Mouse (Mus musculus): ENCODE results near the gene B3gnt6.
A peak's percentile ranks its signal among the peaks of the same experiment; 100 is the strongest.

Gene B3gnt6

DNA sequence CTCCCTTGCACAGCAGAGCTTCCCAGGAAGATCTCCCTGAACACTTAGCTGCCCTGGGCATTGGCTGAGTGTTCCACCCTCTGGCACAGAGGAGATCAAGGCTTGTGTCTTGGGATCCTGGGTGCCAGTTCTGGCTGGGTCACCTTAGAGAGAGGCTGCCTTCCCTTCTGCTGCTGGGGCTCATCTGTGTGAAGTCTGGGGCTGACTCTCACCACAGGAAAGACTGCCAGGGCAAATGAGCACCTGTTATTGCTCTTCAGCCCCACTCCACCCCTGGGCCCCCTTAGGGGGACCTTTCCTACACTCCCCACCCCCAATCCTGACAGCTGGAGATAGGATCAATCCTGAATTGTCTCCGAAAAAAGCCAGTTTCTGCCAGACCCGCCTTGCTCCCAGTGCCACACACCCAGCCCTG, 22.2 kb downstream of the B3gnt6 start:
- no peak for DNase-seq (ENCODE audit: low read depth, low spot score)

DNA sequence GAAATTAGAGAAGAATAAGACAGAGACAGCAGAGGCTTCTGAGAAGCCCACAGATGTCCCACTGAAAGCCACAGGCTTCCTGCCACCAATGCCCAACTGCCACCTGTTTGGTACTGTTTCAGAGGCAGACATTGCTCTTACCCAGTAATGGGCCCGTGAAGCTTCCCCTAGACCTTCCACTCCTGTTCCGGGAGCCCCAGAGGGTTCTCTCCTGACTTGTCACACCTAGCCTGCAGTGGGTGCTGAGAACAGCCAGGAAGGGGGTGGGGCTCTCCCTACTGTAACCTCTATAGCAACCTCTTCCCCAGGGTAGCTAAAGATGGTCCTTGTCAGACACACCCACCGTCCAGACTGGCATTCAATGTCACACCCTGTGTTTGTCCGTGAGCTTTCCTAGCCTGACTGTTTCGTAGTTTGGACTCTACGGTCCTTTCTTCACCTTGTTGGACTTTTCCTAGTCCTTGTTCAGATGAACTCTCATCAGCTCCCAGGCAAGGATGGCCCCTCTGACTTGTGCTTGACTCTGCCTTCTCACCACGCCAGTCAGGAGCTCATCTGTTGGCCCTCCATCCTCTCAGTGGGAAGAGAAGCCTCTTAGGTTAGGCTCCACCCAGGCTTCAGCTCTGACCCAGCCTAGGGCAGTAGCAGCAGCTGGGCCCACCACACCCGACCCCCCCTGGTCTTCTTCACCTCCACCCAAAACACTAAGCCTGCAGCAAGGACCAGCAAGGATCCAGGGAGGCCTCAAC, 22.8 kb downstream of the B3gnt6 start:
- no peak for DNase-seq (ENCODE audit: low read depth, low spot score)

GRCm38 (mm10) chr7:98174883-98175755, 24.2 kb downstream of the B3gnt6 start:
- no peak for DNase-seq (ENCODE audit: low read depth, low spot score)

GRCm38 (mm10) chr7:98173408-98173807, 25.9 kb downstream of the B3gnt6 start:
- no peak for DNase-seq (ENCODE audit: low read depth, low spot score)

GRCm38 (mm10) chr7:98172661-98173060, 26.6 kb downstream of the B3gnt6 start:
- DNase-seq (ENCODE audit: low read depth, low spot score), result no peak

DNA sequence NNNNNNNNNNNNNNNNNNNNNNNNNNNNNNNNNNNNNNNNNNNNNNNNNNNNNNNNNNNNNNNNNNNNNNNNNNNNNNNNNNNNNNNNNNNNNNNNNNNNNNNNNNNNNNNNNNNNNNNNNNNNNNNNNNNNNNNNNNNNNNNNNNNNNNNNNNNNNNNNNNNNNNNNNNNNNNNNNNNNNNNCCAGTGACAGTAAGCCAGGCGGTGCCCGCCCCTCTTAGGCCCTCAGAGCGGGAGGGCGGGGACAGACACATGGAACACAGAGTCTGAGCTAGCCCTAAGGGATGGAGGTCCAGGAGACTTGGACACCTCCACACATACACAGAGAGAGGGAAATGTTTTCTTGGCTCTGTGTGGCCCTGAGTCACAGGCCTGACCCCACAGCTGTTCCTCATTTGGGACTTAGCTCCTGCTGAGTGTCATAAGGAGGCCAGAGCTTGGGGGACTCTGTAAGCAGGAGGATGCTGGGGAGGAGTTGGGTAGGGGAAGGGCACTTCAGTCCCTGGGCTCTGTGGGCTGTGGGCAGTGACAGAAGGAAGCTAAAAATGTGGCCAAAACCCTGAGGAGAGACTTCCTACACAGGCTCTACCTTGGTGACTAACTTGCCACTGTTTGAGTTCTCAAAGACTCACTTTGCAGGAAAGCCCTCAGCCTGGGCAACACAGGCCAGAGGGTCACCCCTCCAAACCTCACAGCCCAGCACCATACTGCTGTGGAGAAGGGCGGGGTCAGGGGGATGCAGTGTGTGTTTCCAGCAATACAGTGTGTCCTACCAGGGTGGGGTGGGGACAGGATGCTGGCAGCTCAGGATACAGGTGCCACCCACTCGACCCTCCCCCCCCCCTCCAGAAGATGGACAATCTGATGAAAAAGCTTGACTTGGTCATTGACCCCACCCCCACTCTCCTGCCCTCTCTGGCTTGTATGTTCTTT, 27.9 kb downstream of the B3gnt6 start:
- DNase-seq (ENCODE audit: low read depth, low spot score), result no peak

DNA sequence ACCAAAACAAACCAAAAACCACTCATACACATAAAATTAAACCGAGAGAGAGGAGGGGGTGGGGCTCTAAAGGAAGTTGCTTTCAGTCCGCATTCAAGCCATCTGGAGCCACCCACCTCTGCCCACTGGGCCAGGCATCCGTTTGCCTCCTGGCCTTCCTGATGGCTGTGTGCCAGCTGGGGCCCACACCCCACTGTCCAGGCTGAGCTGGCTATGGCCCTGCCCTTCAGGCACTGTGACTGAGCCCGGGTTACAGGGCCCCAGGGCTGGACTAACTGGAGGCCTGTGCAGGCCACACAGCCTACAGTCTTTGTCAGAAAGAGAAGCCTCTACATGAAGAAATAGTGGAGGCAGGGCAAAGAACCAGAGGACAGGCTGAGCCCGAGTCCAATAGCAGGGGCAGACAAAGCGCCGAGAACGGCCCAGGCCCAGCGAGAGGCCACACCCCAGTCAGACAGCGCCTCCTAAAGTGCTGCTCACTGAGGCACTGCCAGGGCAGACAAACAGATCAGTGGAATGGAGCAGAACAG, 34.2 kb downstream of the B3gnt6 start:
- DNase-seq (ENCODE audit: low read depth, low spot score), result no peak

- no peak for DNase-seq (ENCODE audit: low read depth, low spot score)
These were observed 34.8 kb downstream of the B3gnt6 start for GRCm38 (mm10) chr7:98164382-98164998.

DNA sequence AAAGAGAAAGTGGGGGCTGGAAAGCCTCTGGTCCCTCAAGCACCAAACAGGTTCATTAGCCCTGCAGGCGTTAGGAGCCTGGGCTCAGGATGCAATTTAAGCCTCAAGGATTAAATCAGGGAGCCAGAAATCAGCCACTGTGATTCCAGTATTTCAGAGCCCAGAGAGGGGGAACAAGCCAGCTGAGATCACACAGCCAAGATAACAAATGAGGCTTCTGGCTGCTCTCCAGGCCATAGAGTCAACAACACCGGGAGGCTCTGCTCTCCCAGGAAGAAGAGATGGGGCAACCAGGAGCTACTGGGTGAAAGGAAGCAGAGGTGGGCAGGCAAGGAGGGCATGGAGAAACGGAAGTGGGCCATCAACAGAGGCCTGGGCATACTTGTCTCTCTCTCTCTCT, 35.6 kb downstream of the B3gnt6 start:
- DNase-seq (ENCODE audit: low read depth, low spot score), result no peak

GRCm38 (mm10) chr7:98162239-98162638, 37.0 kb downstream of the B3gnt6 start:
- no peak for DNase-seq (ENCODE audit: low read depth, low spot score)

- no peak for DNase-seq (ENCODE audit: low read depth, low spot score)
These were observed 39.1 kb downstream of the B3gnt6 start for GRCm38 (mm10) chr7:98160041-98160740.

GRCm38 (mm10) chr7:98158481-98158880, 40.8 kb downstream of the B3gnt6 start:
- no peak for DNase-seq (ENCODE audit: low read depth, low spot score)

DNA sequence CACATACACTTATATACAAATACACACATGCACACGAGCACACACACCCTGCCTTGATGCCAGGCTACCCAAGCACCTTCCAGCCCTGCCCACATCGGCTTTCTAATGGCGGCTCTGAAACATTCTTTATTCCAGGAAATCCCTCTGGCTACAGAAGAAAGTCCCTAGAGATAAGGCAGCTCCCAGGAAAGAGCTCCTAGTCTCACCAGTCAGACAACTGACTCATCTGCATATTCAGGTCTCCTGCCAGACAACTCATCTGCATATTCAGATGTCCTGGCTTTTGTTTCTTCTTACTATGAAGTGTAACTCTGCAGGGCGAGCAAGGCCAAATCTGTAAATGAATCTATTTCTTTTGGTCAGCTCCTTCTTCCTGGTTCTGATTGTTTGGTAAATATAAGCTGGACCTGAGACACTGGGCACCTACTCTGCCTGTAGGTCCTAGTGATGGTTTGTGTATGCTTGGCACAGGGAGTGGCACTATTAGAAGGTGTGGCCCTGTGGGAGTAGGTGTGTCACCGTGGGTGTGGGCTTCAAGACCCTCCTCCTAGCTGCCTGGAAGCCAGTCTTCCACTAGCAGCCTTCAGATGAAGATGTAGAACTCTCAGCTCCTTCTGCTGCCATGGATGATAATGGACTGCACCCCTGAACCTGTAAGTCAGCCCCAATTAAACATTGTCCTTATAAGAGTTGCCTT, 41.5 kb downstream of the B3gnt6 start:
- DNase-seq (ENCODE audit: low read depth, low spot score), result no peak

GRCm38 (mm10) chr7:98156280-98156665, 43.0 kb downstream of the B3gnt6 start:
- DNase-seq (ENCODE audit: low read depth, low spot score), result no peak

- peak; percentile 55 for DNase-seq (ENCODE audit: low read depth, low spot score)
These were observed 43.6 kb downstream of the B3gnt6 start for GRCm38 (mm10) chr7:98155546-98156279.

GRCm38 (mm10) chr7:98153892-98154291, 45.4 kb downstream of the B3gnt6 start:
- no peak for DNase-seq (ENCODE audit: low read depth, low spot score)

GRCm38 (mm10) chr7:98153345-98153744, 45.9 kb downstream of the B3gnt6 start:
- no peak for DNase-seq (ENCODE audit: low read depth, low spot score)

GRCm38 (mm10) chr7:98152400-98152799, 46.9 kb downstream of the B3gnt6 start:
- DNase-seq (ENCODE audit: low read depth, low spot score), result no peak

DNA sequence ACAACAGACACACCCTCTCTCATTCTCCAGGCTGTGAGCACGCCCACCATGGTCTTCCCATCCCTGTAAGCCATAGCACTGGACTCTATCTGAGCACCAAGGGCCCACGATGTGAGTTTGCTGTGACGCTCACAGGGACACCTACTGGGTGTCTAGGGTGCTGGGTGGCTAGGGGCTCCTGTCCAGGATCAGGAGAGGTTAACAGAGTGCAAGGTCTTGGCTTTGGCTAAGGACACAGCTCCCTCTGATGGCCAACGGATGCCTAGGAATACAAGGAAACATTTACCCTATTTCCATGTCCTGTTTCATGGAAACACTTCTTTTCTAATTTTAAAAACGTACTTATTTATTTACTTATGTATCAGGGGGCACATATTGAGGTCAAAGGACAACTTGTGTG, 48.8 kb downstream of the B3gnt6 start:
- DNase-seq (ENCODE audit: low read depth, low spot score), result no peak
